ENCODE assay signal across 7 mouse cellular contexts in genomic region chr17:6433691-6434090, GRCm38 (mm10). TPM values are rescaled to one million over a fixed set of nuclear protein-coding genes. Genes with fewer than 3 reads are reported as not detected.
DNase-seq lines count a peak whose midpoint lies in the region; ATAC-seq and TF ChIP-seq lines count a peak whose summit lies in the region.
"Not testable (repeated sequence)": the region's sequence is repeated elsewhere in the genome, so short reads cannot be mapped to it uniquely, and the experiment has no call there.

No protein-coding gene starts in this region.

- H3K27ac ChIP-seq in forebrain, embryonic 14.5 days (ENCODE audit: low read depth, low read length); hindbrain, postnatal 0 days; midbrain, embryonic 14.5 days (replicated peaks; ENCODE audit: low read depth, low read length): not testable (repeated sequence)

- not testable (repeated sequence) for H3K4me3 ChIP-seq in forebrain, embryonic 14.5 days (ENCODE audit: low read depth, low read length); hindbrain, postnatal 0 days (ENCODE audit: low read length); midbrain, embryonic 14.5 days (replicated peaks; ENCODE audit: low read depth, low read length)

- DNase-seq in ES-CJ7 (ENCODE audit: low read depth, low spot score), result peak; percentile 96
- peak; percentile 60 for DNase-seq in brain, adult 2 months (ENCODE audit: low read depth, low spot score)
- DNase-seq in forebrain, embryonic 14.5 days (ENCODE audit: low spot score), result peak; percentile 19
- DNase-seq in hindbrain, postnatal 0 days (ENCODE audit: low spot score), result peak; percentile 56
- DNase-seq in left cerebral cortex, adult 18-20 months (ENCODE audit: low spot score in 2 of 2), result peak; percentile 24 to 48
- peak; percentile 42 for DNase-seq in midbrain, embryonic 14.5 days
- peak; percentile 22 for DNase-seq in right cerebral cortex, postnatal 14 days

- not testable (repeated sequence) for H3K4me2 ChIP-seq in forebrain, embryonic 14.5 days (ENCODE audit: low read length); hindbrain, postnatal 0 days (ENCODE audit: low read depth, low read length); midbrain, embryonic 14.5 days (ENCODE audit: low read length)

- H3K27me3 ChIP-seq in forebrain, embryonic 14.5 days (replicated peaks; ENCODE audit: control insufficient read depth, insufficient read depth, low read length); hindbrain, postnatal 0 days (ENCODE audit: insufficient read depth, low read length); midbrain, embryonic 14.5 days (ENCODE audit: control insufficient read depth, insufficient read depth, low read length): not testable (repeated sequence)

- ATAC-seq in forebrain, embryonic 14.5 days; hindbrain, postnatal 0 days; midbrain, embryonic 14.5 days (ENCODE audit: low FRiP score, low TSS enrichment): not testable (repeated sequence)

- H3K4me1 ChIP-seq in forebrain, embryonic 14.5 days (ENCODE audit: control insufficient read depth, insufficient read depth, low read length); hindbrain, postnatal 0 days (ENCODE audit: insufficient read depth, low read length); midbrain, embryonic 14.5 days (ENCODE audit: control insufficient read depth, insufficient read depth, low read length): not testable (repeated sequence)

- not testable (repeated sequence) for H3K9ac ChIP-seq in forebrain, embryonic 14.5 days (ENCODE audit: low read length); hindbrain, postnatal 0 days (replicated peaks; ENCODE audit: low read length); midbrain, embryonic 14.5 days (replicated peaks; ENCODE audit: low read length)

- TF ChIP-seq CTCF in hindbrain, postnatal 0 days (IDR thresholded peaks at IDR 0.05; ENCODE audit: low read depth), result not testable (repeated sequence)

- H3K9me3 ChIP-seq in forebrain, embryonic 14.5 days (replicated peaks; ENCODE audit: control insufficient read depth, low read length); hindbrain, postnatal 0 days (ENCODE audit: low read length); midbrain, embryonic 14.5 days (ENCODE audit: control insufficient read depth, low read length): not testable (repeated sequence)

- 76% methylated on average over 3 of the region's 3 CpGs for WGBS in forebrain, embryonic 14.5 days
- 51% methylated on average over 3 of the region's 3 CpGs for WGBS in hindbrain, postnatal 0 days
- 77% methylated on average over 3 of the region's 3 CpGs for WGBS in midbrain, embryonic 14.5 days

- H3K36me3 ChIP-seq in forebrain, embryonic 14.5 days (ENCODE audit: control insufficient read depth, insufficient read depth, low read length), result peaks cover 13% of the 10 kb centered on the region; the same call in 1 of the 2 replicates
- not testable (repeated sequence) for H3K36me3 ChIP-seq in hindbrain, postnatal 0 days (ENCODE audit: insufficient read depth, low read length); midbrain, embryonic 14.5 days (ENCODE audit: control insufficient read depth, insufficient read depth, low read length)

RNA-seq across cellular contexts. Expression of gene Dynlt1b, which starts 3.8 kb away (rescaled TPM):
- polyA plus RNA-seq in forebrain, embryonic 14.5 days (2014; fragmentation: Nextera tagmentation; extraction: Ambion mirVana), result 1,124 and 1,383 TPM in 2 replicates
- 392 and 457 TPM in 2 replicates for total RNA-seq in hindbrain, postnatal 0 days (2014; rRNA removed)
- polyA plus RNA-seq in hindbrain, postnatal 0 days (2015; fragmentation: Nextera tagmentation; extraction: Ambion mirVana), result 1,203 and 1,233 TPM in 2 replicates
- total RNA-seq in left cerebral cortex, adult 18-20 months (2021), result 10 to 100 TPM; 38.0 to 39.8 TPM
- polyA plus RNA-seq in midbrain, embryonic 14.5 days (2014; fragmentation: Nextera tagmentation; extraction: Ambion mirVana), result 1,329 and 1,495 TPM in 2 replicates

Comparison
In these comparisons a context has a peak if more than half of its experiments do, and no peak if none do; other contexts are left out.
1. DNase-seq: peak in every context shown above with its lines; median percentile 96 in ES-CJ7; 60 in brain, adult 2 months; 56 in hindbrain, postnatal 0 days; 42 in midbrain, embryonic 14.5 days; 36 in left cerebral cortex, adult 18-20 months; 22 in right cerebral cortex, postnatal 14 days; 19 in forebrain, embryonic 14.5 days.